Mouse (Mus musculus): ENCODE data around the gene B4galt5.

DNA sequence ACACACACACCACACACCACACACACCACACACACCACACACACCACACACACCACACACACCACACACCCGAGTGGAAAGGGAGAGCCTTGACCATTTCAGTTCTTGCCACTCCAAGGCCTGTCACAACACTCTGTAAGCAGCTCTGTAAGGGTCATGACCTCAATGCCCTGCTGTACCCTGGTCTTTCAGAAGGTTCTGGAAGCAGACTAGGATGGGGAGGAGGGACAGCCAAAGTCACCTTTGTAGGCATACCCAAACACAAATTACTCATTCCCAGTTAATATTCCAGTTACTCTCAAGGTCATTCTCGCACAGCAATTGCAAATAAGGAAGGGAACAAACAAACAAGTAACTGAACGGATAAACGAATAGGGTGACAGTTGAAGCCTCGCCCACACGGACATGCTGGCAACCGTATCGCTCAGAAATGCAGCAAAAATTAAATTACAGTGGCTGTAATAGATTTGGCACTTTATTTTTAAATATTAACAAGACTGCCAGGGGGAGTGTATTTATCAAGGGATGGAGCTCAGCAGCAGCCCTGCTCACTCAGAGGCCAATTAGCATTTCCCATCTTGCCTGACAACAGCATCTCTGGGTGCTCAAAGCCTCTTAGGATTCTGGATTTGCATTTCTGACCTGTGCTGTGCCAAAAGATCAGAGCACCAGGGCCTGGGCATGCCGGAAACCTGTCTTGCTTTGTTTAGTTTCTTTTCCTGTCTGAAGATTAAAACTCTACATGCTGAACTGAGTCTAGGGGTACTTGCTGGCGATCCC is 24.6 kb downstream of the B4galt5 start:
- TF ChIP-seq GATA1 (IDR thresholded peaks at IDR 0.05; ENCODE audit: low read depth, low read length) (no peak), CTCF (IDR thresholded peaks at IDR 0.05 in 2 of 3, conservative IDR thresholded peaks at IDR 0.05 in 1 of 3; ENCODE audit: control insufficient read depth in 1 of 3, insufficient read depth in 1 of 3, low read depth in 2 of 3, low read length in 3 of 3, poor library complexity in 1 of 3, severe bottlenecking in 1 of 3) (no peak), POLR2AphosphoS2 (IDR thresholded peaks at IDR 0.05; ENCODE audit: low read length) (no peak)
